Mouse (Mus musculus) gastrocnemius, adult 18-20 months (tissue): ENCODE data around the gene Ppt1. TPM values are rescaled to one million over a fixed set of nuclear protein-coding genes. Genes with fewer than 3 reads are reported as not detected.

Experiments
- DNase-seq: peaks from one replicate; pipeline ENCODE4 v3.0.0; 2021; ENCODE audit warnings: low spot score
- total RNA-seq, 2 experiments: library from RNA; stranded (reverse); gene quantifications; 2 replicates each; pipeline ENCODE4 v1.2.3; 2021

Ppt1 gene
- total RNA-seq, 2 experiments from 2014 or later: 11.4 to 12.7 TPM

GRCm38 (mm10) chr4:122868041-122868440 is 32.0 kb downstream of the Ppt1 start:
- no peak for DNase-seq

GRCm38 (mm10) chr4:122870027-122870426 is 34.0 kb downstream of the Ppt1 start:
- no peak for DNase-seq

- no peak for DNase-seq
Measured at GRCm38 (mm10) chr4:122870741-122871140, 34.7 kb downstream of the Ppt1 start.

- no peak for DNase-seq
Measured at GRCm38 (mm10) chr4:122871269-122871668, 35.2 kb downstream of the Ppt1 start.

- DNase-seq: no peak
Measured at GRCm38 (mm10) chr4:122871989-122872388, 35.9 kb downstream of the Ppt1 start.

GRCm38 (mm10) chr4:122873003-122873402 is 37.0 kb downstream of the Ppt1 start:
- no peak for DNase-seq

GRCm38 (mm10) chr4:122873512-122873911 is 37.5 kb downstream of the Ppt1 start:
- DNase-seq: no peak

GRCm38 (mm10) chr4:122878333-122879070 is 42.5 kb downstream of the Ppt1 start:
- peak; percentile 45 for DNase-seq

GRCm38 (mm10) chr4:122882544-122882943 is 46.5 kb downstream of the Ppt1 start:
- no peak for DNase-seq

- no peak for DNase-seq
Measured at GRCm38 (mm10) chr4:122883294-122883693, 47.3 kb downstream of the Ppt1 start.

- DNase-seq: no peak
Measured at GRCm38 (mm10) chr4:122884051-122884450, 48.0 kb downstream of the Ppt1 start.

GRCm38 (mm10) chr4:122884481-122885340 is 48.7 kb downstream of the Ppt1 start:
- DNase-seq: peak; percentile 15

GRCm38 (mm10) chr4:122885768-122886578 is 49.9 kb downstream of the Ppt1 start, which contains the start of gene Cap1:
Gene Cap1 (minus strand): TSS chr4:122886056.
- DNase-seq: peak; percentile 98

GRCm38 (mm10) chr4:122886579-122887254 is 50.7 kb downstream of the Ppt1 start:
- no peak for DNase-seq

GRCm38 (mm10) chr4:122887336-122887735 is 51.3 kb downstream of the Ppt1 start:
- no peak for DNase-seq

- DNase-seq: peak; percentile 56
Measured at GRCm38 (mm10) chr4:122890881-122891481, 54.9 kb downstream of the Ppt1 start.

- DNase-seq: no peak
Measured at GRCm38 (mm10) chr4:122891597-122891996, 55.6 kb downstream of the Ppt1 start.

GRCm38 (mm10) chr4:122892157-122892556 is 56.1 kb downstream of the Ppt1 start:
- DNase-seq: no peak

GRCm38 (mm10) chr4:122897750-122898149 is 61.7 kb downstream of the Ppt1 start:
- DNase-seq: no peak

- peak; percentile 62 for DNase-seq
Measured at GRCm38 (mm10) chr4:122898313-122898712, 62.3 kb downstream of the Ppt1 start.

GRCm38 (mm10) chr4:122902156-122902555 is 66.1 kb downstream of the Ppt1 start:
- no peak for DNase-seq
